Mouse (Mus musculus) forebrain, embryonic 11.5 days (tissue): ENCODE measurements around the gene Tmem88. TPM values are rescaled to one million over a fixed set of nuclear protein-coding genes. Genes with fewer than 3 reads are reported as not detected.

Experiments used
- ATAC-seq: fragments of 200-750 bp; cut with Nextera tagmentation; replicated peaks from 2 replicates; pipeline ENCODE4 v1.8.0; 2017; ENCODE audit warnings: moderate TSS enrichment; ENCODE audit not compliant: low FRiP score
- DNase-seq: peaks from one replicate; pipeline ENCODE4 v3.0.0-alpha.2; 2017; ENCODE audit warnings: low spot score
- H3K27ac ChIP-seq: fragments of 300-500 bp; sonication (generic); 2 replicates; pipeline ENCODE4 v1.5.1; 2014; ENCODE audit warnings: low read depth, low read length
- H3K27me3 ChIP-seq: fragments of 300-500 bp; sonication (generic); 2 replicates; pipeline ENCODE4 v1.6.1; 2014; ENCODE audit warnings: mild to moderate bottlenecking, low read length, mixed read lengths; ENCODE audit not compliant: control insufficient read depth, insufficient read depth
- H3K36me3 ChIP-seq: fragments of 300-500 bp; sonication (generic); 2 replicates; pipeline ENCODE4 v1.6.1; 2014; ENCODE audit warnings: mild to moderate bottlenecking, low read length, moderate library complexity, mixed read lengths; ENCODE audit not compliant: control insufficient read depth, insufficient read depth
- H3K4me1 ChIP-seq: fragments of 300-500 bp; sonication (generic); replicated peaks from 2 replicates; pipeline ENCODE4 v1.6.1; 2014; ENCODE audit warnings: low read length, mixed read lengths; ENCODE audit not compliant: control insufficient read depth, insufficient read depth
- H3K4me2 ChIP-seq: fragments of 300-500 bp; sonication (generic); 2 replicates; pipeline ENCODE4 v1.6.1; 2014; ENCODE audit warnings: low read depth, mild to moderate bottlenecking, low read length, moderate library complexity, mixed read lengths; ENCODE audit not compliant: severe bottlenecking
- H3K4me3 ChIP-seq: fragments of 300-500 bp; sonication (generic); 2 replicates; pipeline ENCODE4 v1.5.1; 2014; ENCODE audit warnings: low read depth, low read length
- H3K9ac ChIP-seq: fragments of 300-500 bp; sonication (generic); 2 replicates; pipeline ENCODE4 v1.6.1; 2014; ENCODE audit warnings: low read length
- H3K9me3 ChIP-seq: fragments of 300-500 bp; sonication (generic); 2 replicates; pipeline ENCODE4 v1.6.1; 2016; ENCODE audit warnings: low read length, mixed read lengths; ENCODE audit not compliant: control insufficient read depth
- WGBS: fragments of 180-500 bp; shearing (Covaris S2); extraction: QIAGEN DNeasy Blood & Tissue Kit; methylation state at CpG from one replicate; pipeline ENCODE4 v1.1.7; 2014; 5-methylcytosine and 5-hydroxymethylcytosine counted together
- polyA plus RNA-seq: library from polyadenylated mRNA; unstranded; fragments of >200 nt; fragmentation: Nextera tagmentation; extraction: Ambion mirVana; gene quantifications from 2 replicates; pipeline ENCODE4 v1.2.1, GENCODE M21; 2014

Tmem88 gene
- polyA plus RNA-seq, 1 experiment from 2014 or later: 15.6 TPM

DNA sequence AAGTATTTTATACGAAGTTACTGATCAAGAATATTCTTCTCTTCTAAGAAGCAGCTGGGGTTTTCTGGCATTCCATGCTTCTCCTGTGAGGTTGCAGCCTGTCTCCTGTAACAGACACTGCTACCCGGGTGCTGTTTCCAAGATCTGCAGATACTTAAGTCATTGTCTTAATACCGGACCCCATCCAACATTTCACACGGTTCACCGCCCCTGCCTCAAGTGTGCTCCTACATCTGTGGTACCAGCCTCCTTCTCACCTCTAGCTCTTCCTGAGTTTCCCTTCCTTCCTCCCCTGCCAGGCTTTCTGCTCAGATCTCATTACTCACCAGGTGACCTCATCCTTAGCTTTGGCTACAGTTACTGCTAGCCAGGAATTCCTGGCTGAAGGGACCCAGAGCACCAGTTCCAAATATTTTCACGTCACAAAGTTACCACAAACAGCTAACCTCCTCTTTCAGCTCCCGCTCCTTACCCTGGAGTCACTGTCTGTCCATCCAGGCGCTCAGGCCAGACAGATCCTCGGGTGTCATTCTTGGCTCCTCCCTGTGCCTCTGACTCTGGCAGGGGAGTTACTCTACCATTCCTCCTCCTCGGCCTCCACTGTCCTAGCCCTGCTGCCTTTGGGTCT is 15.4 kb downstream of the Tmem88 start:
- DNase-seq (no peak), ATAC-seq (no peak)
- H3K9me3 ChIP-seq: no peaks in the 10 kb centered on the region
- H3K27ac ChIP-seq: no peak overlapping the region
- H3K4me1 ChIP-seq: no peaks in the 10 kb centered on the region
- no peaks in the 10 kb centered on the region for H3K36me3 ChIP-seq
- no peak overlapping the region for H3K9ac ChIP-seq
- H3K27me3 ChIP-seq: no peaks in the 10 kb centered on the region
- H3K4me2 ChIP-seq: no peak overlapping the region
- WGBS: 77% methylated on average over 10 of the region's 10 CpGs
- H3K4me3 ChIP-seq: no peak overlapping the region

DNA sequence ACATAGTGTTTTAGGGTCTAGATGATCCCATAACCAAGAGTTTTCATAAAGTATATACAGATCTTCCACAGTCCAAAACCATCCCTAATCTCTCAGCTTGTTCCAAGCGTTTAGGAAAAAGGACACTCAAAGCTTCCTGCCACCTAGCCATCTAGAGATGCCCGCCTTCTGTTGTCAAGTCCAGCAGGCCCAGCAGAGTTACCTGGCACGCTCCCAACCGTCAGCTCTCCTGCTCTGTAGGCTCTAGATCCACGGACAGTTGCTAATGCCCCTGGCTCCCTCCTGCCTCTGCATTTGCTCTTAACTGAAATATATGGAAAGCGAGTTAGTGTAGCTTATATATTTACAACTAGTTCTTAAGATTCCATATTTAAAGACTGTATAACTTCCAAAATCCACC is 16.7 kb downstream of the Tmem88 start:
- Histone ChIP-seq H3K27ac (no peak overlapping the region), H3K4me3 (no peak overlapping the region), H3K36me3 (no peaks in the 10 kb centered on the region), H3K9me3 (no peaks in the 10 kb centered on the region), H3K4me1 (no peaks in the 10 kb centered on the region), H3K27me3 (no peaks in the 10 kb centered on the region), H3K4me2 (no peak overlapping the region), H3K9ac (no peak overlapping the region)
- 84% methylated on average over 6 of the region's 6 CpGs for whole genome bisulfite sequencing
- ATAC-seq (no peak), DNase-seq (no peak)

DNA sequence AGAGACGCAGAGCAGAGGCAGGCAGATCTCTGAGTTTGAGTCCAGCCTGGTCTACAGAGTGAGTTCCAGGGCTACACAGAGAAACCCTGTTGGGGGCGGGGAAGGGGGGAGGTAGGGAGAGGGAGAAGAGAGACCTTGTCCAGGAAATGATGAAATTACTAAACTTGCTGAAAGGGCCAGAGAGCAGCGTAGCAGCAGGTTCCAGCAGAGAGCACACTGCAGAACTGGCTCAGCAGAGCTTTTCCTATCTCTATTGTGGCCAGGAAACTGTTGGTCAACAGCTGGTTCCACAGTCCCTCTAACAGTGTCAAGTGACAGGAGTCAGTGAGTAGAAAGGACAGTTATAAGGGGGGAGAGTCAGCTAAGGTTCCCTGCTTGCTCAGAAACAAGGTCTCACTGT is 18.4 kb downstream of the Tmem88 start:
- H3K9me3 ChIP-seq: no peaks in the 10 kb centered on the region
- no peaks in the 10 kb centered on the region for H3K4me1 ChIP-seq
- no peak overlapping the region for H3K4me2 ChIP-seq
- no peaks in the 10 kb centered on the region for H3K36me3 ChIP-seq
- no peak overlapping the region for H3K9ac ChIP-seq
- no peak overlapping the region for H3K4me3 ChIP-seq
- WGBS: 80% methylated on average over 3 of the region's 3 CpGs
- no peak overlapping the region for H3K27ac ChIP-seq
- no peak for ATAC-seq
- no peak for DNase-seq
- no peaks in the 10 kb centered on the region for H3K27me3 ChIP-seq

DNA sequence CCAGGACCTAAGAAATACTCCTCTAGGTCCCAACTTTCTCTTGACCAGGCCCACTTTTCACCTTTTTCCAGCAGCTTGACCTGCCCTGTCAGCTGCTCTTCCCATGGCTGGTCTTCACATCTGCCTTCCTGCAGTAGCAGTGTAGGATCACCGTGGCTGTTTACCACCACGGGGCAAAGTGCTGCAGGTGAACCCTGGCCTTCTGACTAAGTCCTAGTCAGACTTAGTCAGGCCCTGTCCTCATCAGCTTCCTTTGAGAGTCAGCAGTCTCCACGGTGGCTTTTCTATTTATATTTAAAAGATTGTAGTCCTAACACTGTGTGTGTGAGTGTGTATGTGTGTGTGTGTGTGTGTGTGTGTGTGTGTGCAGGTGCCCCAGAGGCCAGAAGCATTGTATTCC is 20.3 kb downstream of the Tmem88 start:
- Histone ChIP-seq H3K27me3 (no peaks in the 10 kb centered on the region), H3K36me3 (no peaks in the 10 kb centered on the region; the same call in 1 of the 2 replicates), H3K9me3 (no peaks in the 10 kb centered on the region), H3K4me3 (no peak overlapping the region), H3K4me1 (no peaks in the 10 kb centered on the region), H3K4me2 (no peak overlapping the region; the same call in 1 of the 2 replicates), H3K27ac (no peak overlapping the region), H3K9ac (no peak overlapping the region)
- no peak for ATAC-seq
- no peak for DNase-seq
- WGBS: 80% methylated on average over 3 of the region's 3 CpGs

DNA sequence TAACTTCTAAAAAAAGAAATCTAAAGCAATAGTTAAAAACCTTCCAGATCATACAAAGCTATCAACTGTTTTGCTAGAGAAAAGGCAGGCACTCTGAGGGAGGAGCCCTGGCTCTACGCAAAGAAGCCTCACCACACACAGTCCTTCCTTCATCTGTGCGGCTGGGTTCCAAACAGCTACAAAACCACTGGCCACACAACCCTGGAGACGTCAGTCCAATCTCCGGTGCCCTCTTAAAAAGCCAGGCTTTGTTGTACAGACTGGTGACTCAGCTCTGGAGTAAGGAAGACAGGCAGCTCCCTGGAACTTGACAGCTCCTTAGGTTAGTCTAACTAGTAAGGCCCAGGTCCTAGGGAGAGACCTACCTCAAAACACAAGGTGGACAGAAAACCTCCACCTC is 22.4 kb downstream of the Tmem88 start:
- 82% methylated on average over 4 of the region's 4 CpGs for WGBS
- Histone ChIP-seq H3K27me3 (no peaks in the 10 kb centered on the region), H3K27ac (no peak overlapping the region), H3K4me2 (no peak overlapping the region), H3K4me1 (peaks cover 16% of the 10 kb centered on the region), H3K4me3 (no peak overlapping the region), H3K36me3 (no peaks in the 10 kb centered on the region; the same call in 1 of the 2 replicates), H3K9me3 (no peaks in the 10 kb centered on the region), H3K9ac (no peak overlapping the region)
- ATAC-seq: no peak
- DNase-seq: no peak

DNA sequence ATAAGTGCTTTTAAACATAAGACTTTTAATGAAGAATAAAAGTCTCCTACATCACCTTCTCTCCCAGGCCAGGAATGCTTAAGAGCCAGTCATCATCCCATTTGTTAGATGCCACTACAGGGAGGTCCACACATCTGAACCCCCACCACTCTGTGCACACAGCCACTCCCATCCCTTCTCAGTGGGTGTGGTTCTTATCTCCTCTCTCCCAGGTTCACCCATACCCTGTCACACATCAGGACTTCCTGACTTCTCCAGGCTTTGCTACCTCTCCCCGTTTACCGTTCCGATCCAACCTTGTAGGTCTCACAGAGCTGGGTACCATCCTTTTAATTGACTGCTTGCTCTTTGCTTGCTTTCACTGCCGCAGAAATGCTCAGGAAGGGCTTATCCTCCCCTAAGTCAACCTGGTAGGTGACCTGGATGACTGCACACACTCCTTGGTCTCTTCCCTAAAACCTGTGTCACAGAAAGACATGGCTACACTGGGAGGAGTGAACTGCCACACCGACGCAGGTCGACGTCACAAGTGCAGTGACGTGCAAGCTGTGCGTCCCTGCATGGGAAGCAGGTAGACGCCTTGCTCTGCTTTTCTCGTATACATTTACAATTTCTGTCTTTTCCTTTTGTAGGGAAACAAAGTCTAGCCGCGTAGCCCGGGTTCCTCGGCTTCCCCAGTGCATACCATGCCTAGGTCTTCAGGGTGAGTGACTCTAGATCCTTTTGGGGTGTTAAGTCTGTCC is 24.6 kb downstream of the Tmem88 start:
- Histone ChIP-seq H3K27me3 (no peaks in the 10 kb centered on the region), H3K9me3 (no peaks in the 10 kb centered on the region), H3K27ac (no peak overlapping the region), H3K4me2 (0 out of 2 replicates have a peak overlapping the region, but pooled peaks have one; percentile 15), H3K4me1 (peaks cover 16% of the 10 kb centered on the region), H3K36me3 (no peaks in the 10 kb centered on the region; the same call in 1 of the 2 replicates), H3K9ac (no peak overlapping the region), H3K4me3 (no peak overlapping the region)
- no peak for ATAC-seq
- no peak for DNase-seq
- WGBS: 94% methylated on average over 16 of the region's 16 CpGs

DNA sequence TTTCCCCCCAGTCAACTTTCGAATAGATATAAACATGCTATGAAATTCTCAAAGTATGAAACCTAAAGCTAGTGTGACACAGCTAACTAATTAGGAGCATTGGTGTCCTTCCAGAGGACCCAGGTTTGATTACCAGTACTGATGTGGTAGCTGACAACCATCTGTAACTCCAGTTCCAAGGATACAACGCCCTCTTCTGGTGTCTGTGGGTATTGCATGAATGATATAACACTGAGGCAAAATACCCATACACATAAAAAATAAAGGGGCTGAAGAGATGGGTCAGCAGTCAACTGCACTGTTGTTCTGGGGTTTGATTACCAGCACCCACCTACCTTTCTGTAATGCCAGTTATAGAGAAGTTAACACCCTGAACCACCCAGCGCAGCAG is 25.3 kb downstream of the Tmem88 start:
- DNase-seq (no peak), ATAC-seq (no peak)
- Histone ChIP-seq H3K4me2 (0 out of 2 replicates have a peak overlapping the region, but pooled peaks have one; percentile 1), H3K4me1 (peaks cover 18% of the 10 kb centered on the region), H3K27me3 (no peaks in the 10 kb centered on the region), H3K9me3 (no peaks in the 10 kb centered on the region), H3K9ac (no peak overlapping the region), H3K4me3 (no peak overlapping the region), H3K27ac (no peak overlapping the region), H3K36me3 (no peaks in the 10 kb centered on the region; the same call in 1 of the 2 replicates)
- WGBS: 63% methylated on average over 3 of the region's 3 CpGs

DNA sequence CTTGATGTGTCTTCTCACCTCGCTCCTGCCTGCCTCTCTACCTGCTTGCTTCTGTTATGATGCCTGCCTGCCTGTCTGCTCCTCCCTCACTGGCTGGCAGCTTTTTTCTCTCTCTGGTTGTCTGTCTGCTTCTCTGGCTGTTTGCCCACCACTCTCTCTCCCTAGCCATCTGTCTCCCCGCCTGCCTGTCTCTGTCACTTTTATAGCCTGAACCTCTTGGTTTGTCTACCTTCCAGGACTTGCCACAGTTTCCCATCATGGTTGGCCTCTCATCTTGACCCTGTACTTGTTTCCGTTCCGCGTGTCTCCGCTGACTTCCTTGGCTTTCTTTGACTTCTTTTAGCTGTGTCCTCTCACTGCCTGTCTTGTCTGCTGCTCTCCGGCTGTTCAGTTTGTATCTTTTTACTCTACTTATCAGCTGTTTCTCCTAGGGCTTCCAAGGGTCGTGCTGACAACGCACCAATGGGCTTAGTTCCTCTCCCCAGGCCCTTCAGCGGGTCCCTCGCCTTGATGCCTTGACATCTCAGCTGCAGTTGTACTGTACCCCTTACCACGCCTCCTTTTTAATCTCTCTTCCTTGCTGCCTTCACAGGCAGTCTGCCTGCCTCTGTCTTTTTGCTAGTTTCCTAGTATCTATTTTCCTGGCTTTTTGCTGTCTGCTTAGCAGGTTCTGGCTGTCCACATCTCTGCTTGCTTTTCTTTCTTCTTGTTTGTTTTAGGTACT is 25.8 kb downstream of the Tmem88 start:
- Histone ChIP-seq H3K9ac (no peak overlapping the region), H3K4me2 (0 out of 2 replicates have a peak overlapping the region, but pooled peaks have one; percentile 1), H3K27ac (peak overlapping the region; percentile 70), H3K9me3 (no peaks in the 10 kb centered on the region), H3K36me3 (no peaks in the 10 kb centered on the region; the same call in 1 of the 2 replicates), H3K4me3 (no peak overlapping the region), H3K4me1 (peaks cover 22% of the 10 kb centered on the region), H3K27me3 (no peaks in the 10 kb centered on the region)
- 68% methylated on average over 12 of the region's 12 CpGs for WGBS
- ATAC-seq: no peak
- no peak for DNase-seq
